Mouse (Mus musculus) brain, embryonic 14.5 days (tissue): ENCODE data around the gene Itpr2.

Experiments used
- CTCF ChIP-seq: fragments of 200-500 bp; IDR thresholded peaks from 2 replicates; pipeline ENCODE4 v1.5.1; 2012; ENCODE audit warnings: inconsistent platforms, mild to moderate bottlenecking, moderate library complexity, borderline replicate concordance; ENCODE audit not compliant: insufficient read depth, insufficient read length; ENCODE audit errors: extremely low read depth
- POLR2A ChIP-seq: fragments of 200-500 bp; IDR thresholded peaks from 2 replicates; pipeline ENCODE4 v1.6.1; 2012; ENCODE audit warnings: mild to moderate bottlenecking, inconsistent platforms, borderline replicate concordance; ENCODE audit not compliant: poor library complexity, insufficient read depth, insufficient read length, severe bottlenecking; ENCODE audit errors: extremely low read depth

- TF ChIP-seq CTCF: no peak
- TF ChIP-seq POLR2A: no peak
Measured at GRCm38 (mm10) chr6:146387039-146387713, 114.8 kb downstream of the Itpr2 start.
